Mouse (Mus musculus): ENCODE results near the gene Lrguk. TPM values are rescaled to one million over a fixed set of nuclear protein-coding genes. Genes with fewer than 3 reads are reported as not detected.

Lrguk gene
- polyA plus RNA-seq, 1 experiment from 2014 or later: 1.2 TPM

- ATAC-seq (ENCODE audit: low read depth): no peak
- no peak overlapping the region for H3K4me3 ChIP-seq
- peaks cover 45% of the 10 kb centered on the region for H3K4me1 ChIP-seq (replicated peaks)
- no peaks in the 10 kb centered on the region for H3K9me3 ChIP-seq
- H3K4me2 ChIP-seq: 0 out of 2 replicates have a peak overlapping the region, but pooled peaks have one; percentile 11
- no peaks in the 10 kb centered on the region for H3K27me3 ChIP-seq
- peak overlapping the region; percentile 76 for H3K27ac ChIP-seq (replicated peaks)
- WGBS: 51% methylated on average over 18 of the region's 18 CpGs
- no peak overlapping the region for H3K9ac ChIP-seq
- H3K36me3 ChIP-seq: peaks cover 18% of the 10 kb centered on the region
Measured at GRCm38 (mm10) chr6:34153069-34154052, 124.1 kb downstream of the Lrguk start.

DNA sequence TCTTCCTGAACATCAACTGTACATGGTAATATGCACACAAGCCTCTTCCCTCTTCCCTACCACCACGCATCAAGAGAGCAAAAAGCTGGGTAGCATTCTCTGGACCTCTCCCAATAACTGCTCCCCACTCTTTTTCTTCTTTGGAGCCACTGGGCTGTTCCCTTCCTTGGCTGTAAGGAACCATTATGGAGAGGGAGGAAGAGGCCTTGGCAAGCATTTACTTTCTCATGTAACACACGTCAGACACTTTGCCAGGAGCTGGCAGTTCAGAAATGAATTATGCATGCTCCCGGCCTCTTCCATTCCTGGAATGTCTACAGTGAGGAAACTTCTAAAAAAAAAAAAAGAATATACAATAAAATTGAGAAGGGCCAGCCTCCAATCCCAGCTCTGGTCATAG lies 125.0 kb downstream of the Lrguk start:
- peak; percentile 40; the same call in 1 of the 2 replicates for ATAC-seq (ENCODE audit: low read depth)
- peaks cover 45% of the 10 kb centered on the region for H3K4me1 ChIP-seq (replicated peaks)
- no peaks in the 10 kb centered on the region for H3K27me3 ChIP-seq
- H3K4me2 ChIP-seq: no peak overlapping the region
- WGBS: 48% methylated on average over 3 of the region's 3 CpGs
- H3K27ac ChIP-seq (replicated peaks): peak overlapping the region; percentile 76
- H3K36me3 ChIP-seq: peaks cover 26% of the 10 kb centered on the region
- no peaks in the 10 kb centered on the region for H3K9me3 ChIP-seq
- H3K9ac ChIP-seq: no peak overlapping the region
- no peak overlapping the region for H3K4me3 ChIP-seq

GRCm38 (mm10) chr6:34155137-34155804 lies 126.0 kb downstream of the Lrguk start:
- Histone ChIP-seq H3K9ac (no peak overlapping the region), H3K4me1 (replicated peaks) (peaks cover 45% of the 10 kb centered on the region), H3K27ac (replicated peaks) (peak overlapping the region; percentile 76; the same call in 1 of the 2 replicates), H3K4me3 (no peak overlapping the region), H3K36me3 (peaks cover 37% of the 10 kb centered on the region), H3K27me3 (no peaks in the 10 kb centered on the region), H3K4me2 (no peak overlapping the region), H3K9me3 (no peaks in the 10 kb centered on the region)
- WGBS: 95% methylated on average over 15 of the region's 15 CpGs
- ATAC-seq (ENCODE audit: low read depth): no peak

DNA sequence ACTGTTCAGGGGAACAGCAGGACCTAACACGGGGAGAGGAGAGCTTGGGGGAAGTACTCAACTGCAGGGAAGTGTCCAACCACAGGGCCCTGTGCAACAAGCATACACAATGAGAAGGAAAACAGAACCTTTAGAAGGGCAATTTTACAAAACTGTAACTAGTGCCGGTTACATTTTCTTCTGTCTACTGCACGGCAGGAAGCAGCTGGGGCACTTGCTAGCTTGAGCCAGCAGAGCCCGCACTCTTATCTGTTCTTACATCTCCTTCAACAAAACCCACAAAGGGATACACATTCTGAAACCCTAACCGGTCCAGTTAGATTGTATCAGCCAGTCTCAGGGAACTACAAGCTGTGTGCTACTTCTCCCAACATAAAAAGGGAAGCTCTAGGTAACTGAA lies 126.8 kb downstream of the Lrguk start:
- no peaks in the 10 kb centered on the region for H3K27me3 ChIP-seq
- ATAC-seq (ENCODE audit: low read depth): no peak
- H3K36me3 ChIP-seq: peaks cover 45% of the 10 kb centered on the region
- peaks cover 45% of the 10 kb centered on the region for H3K4me1 ChIP-seq (replicated peaks)
- H3K9ac ChIP-seq: no peak overlapping the region
- 69% methylated on average over 5 of the region's 5 CpGs for WGBS
- no peak overlapping the region for H3K4me2 ChIP-seq
- no peak overlapping the region for H3K4me3 ChIP-seq
- no peak overlapping the region for H3K27ac ChIP-seq (replicated peaks)
- no peaks in the 10 kb centered on the region for H3K9me3 ChIP-seq

DNA sequence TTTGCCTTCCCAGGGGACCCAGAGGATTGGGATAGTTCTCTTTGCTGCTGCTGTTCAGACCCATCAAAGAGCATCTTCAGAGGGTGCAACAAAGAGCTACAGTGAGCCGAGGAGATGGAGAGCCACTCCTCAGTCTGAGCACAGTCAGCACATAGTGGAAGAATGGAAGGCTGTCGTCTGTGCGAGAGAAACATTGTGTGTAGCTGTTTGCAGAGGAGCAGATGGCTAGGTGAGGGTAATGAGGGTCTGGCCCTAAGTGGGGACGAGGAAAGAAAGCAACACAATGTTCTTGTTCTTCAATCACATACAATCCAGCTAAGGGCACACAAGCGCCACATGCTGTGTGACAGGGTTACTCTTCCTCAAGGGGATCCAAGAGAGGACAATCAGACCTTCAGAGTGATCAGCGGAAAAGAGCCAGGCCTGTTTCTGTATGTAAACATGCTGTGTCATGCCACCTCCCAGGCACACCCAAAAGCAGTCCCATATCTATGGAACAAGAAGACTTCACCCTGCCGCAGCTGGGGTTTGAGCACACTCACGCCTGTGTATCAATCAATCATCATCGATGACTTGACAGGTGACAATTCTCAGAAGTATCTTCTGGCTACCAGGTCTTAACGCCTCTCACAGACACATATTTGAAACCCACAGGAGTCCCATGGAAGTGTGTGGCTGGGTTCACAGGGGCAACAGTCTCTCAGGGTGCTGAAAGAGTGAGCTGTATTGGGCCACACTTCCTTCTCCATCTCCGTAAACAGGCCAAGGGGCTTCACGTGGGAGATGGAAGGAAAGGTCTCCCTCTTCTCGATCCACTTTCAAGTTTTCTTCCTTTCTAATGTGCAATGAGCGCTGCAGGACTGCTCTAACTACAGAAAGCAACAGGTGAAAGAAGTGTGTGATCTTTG lies 127.8 kb downstream of the Lrguk start:
- WGBS: 75% methylated on average over 14 of the region's 14 CpGs
- Histone ChIP-seq H3K9ac (no peak overlapping the region), H3K4me1 (replicated peaks) (peaks cover 45% of the 10 kb centered on the region), H3K36me3 (peaks cover 55% of the 10 kb centered on the region), H3K9me3 (no peaks in the 10 kb centered on the region), H3K27me3 (no peaks in the 10 kb centered on the region), H3K4me2 (no peak overlapping the region), H3K27ac (replicated peaks) (no peak overlapping the region), H3K4me3 (no peak overlapping the region)
- no peak for ATAC-seq (ENCODE audit: low read depth)

DNA sequence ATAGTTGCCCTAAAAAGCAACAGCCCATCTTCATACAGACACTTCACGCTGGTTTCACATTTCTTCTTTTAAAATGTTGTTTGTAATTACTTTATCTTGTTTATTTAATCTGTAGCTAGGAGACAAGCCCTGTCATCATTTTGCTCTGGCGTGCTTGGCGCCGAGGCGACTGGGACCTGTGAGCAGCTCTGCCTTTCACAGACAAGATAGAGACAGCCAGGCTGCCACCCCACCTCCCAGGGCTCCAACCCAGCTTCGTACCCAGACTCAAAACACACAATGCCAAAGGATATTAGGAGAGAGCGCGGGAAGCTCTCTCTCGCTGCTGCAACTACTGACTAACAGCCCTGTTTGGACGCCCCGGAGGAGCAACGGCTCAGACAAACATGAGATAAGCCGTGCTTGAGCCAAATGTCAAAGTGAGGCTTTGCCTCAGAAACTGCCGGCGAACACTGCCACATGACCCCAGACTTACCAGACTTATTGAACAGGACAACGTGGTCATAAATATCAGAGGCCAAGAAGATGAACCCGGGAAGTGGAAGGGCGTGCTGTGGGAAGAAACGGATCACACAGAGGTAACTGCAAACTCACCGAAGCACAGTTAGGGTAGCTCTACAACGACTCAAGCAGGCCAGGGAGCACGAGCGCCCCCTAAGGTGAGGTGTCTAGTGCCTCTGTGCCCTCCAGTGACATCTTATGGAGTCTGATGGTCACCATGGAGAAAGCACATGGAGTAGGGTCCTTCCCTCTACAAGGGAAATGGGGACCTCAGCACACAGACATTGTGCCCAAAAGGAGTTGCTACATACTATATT lies 131.0 kb downstream of the Lrguk start:
- Histone ChIP-seq H3K27ac (replicated peaks) (no peak overlapping the region), H3K9ac (no peak overlapping the region), H3K9me3 (no peaks in the 10 kb centered on the region), H3K4me2 (no peak overlapping the region), H3K36me3 (peaks cover 80% of the 10 kb centered on the region), H3K27me3 (no peaks in the 10 kb centered on the region), H3K4me3 (no peak overlapping the region), H3K4me1 (replicated peaks) (peaks cover 17% of the 10 kb centered on the region)
- WGBS: 92% methylated on average over 23 of the region's 23 CpGs
- no peak for ATAC-seq (ENCODE audit: low read depth)

- Histone ChIP-seq H3K9ac (no peak overlapping the region), H3K36me3 (peaks cover 87% of the 10 kb centered on the region)
Measured at GRCm38 (mm10) chr6:34160816-34161310, 131.6 kb downstream of the Lrguk start.

GRCm38 (mm10) chr6:34161511-34161910 lies 132.3 kb downstream of the Lrguk start:
- WGBS: 94% methylated on average over 7 of the region's 7 CpGs
- ATAC-seq (ENCODE audit: low read depth): no peak
- Histone ChIP-seq H3K4me2 (no peak overlapping the region), H3K4me3 (no peak overlapping the region), H3K27ac (replicated peaks) (no peak overlapping the region), H3K36me3 (peaks cover 93% of the 10 kb centered on the region), H3K27me3 (no peaks in the 10 kb centered on the region), H3K9me3 (no peaks in the 10 kb centered on the region), H3K9ac (no peak overlapping the region), H3K4me1 (replicated peaks) (peaks cover 9% of the 10 kb centered on the region; the same call in 1 of the 2 replicates)

More at GRCm38 (mm10) chr6:34160816-34161310, 131.6 kb downstream of the Lrguk start:
- Histone ChIP-seq H3K27me3 (no peaks in the 10 kb centered on the region), H3K4me3 (no peak overlapping the region), H3K9me3 (no peaks in the 10 kb centered on the region), H3K4me2 (no peak overlapping the region), H3K27ac (replicated peaks) (no peak overlapping the region), H3K4me1 (replicated peaks) (peaks cover 14% of the 10 kb centered on the region)
- WGBS: 94% methylated on average over 7 of the region's 7 CpGs
- ATAC-seq (ENCODE audit: low read depth): no peak

GRCm38 (mm10) chr6:34162607-34163006 lies 133.4 kb downstream of the Lrguk start:
- Histone ChIP-seq H3K4me2 (no peak overlapping the region), H3K9me3 (no peaks in the 10 kb centered on the region), H3K9ac (no peak overlapping the region), H3K4me3 (no peak overlapping the region), H3K36me3 (peaks cover 93% of the 10 kb centered on the region), H3K4me1 (replicated peaks) (no peaks in the 10 kb centered on the region), H3K27me3 (no peaks in the 10 kb centered on the region), H3K27ac (replicated peaks) (no peak overlapping the region)
- WGBS: 73% methylated on average over 2 of the region's 2 CpGs
- no peak for ATAC-seq (ENCODE audit: low read depth)

DNA sequence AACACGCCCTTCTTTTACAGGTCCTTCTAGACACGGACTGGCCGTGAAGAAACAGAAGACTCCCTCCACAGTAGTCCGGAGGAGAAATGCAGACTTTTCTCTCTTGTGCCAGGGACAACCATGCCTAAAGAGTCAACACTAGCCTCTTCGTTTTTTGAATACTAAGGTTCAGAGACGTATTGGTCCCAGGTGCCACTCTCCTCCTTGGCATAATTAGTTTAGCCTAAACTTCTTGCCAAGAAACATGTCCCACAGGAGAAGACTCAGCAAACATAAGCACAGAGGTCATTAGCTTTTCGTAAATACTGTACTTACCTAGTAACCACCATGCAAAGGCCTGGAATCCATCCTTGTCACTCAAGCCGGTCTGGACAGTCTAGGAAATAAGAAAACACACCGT lies 133.8 kb downstream of the Lrguk start:
- Histone ChIP-seq H3K27ac (replicated peaks) (no peak overlapping the region), H3K36me3 (peaks cover 89% of the 10 kb centered on the region), H3K4me3 (no peak overlapping the region), H3K4me1 (replicated peaks) (no peaks in the 10 kb centered on the region), H3K9ac (no peak overlapping the region), H3K9me3 (no peaks in the 10 kb centered on the region), H3K27me3 (no peaks in the 10 kb centered on the region), H3K4me2 (no peak overlapping the region)
- 86% methylated on average over 9 of the region's 9 CpGs for WGBS
- ATAC-seq (ENCODE audit: low read depth): no peak

GRCm38 (mm10) chr6:34168834-34169233 lies 139.6 kb downstream of the Lrguk start:
- Histone ChIP-seq H3K27me3 (no peaks in the 10 kb centered on the region), H3K27ac (replicated peaks) (no peak overlapping the region), H3K4me3 (no peak overlapping the region), H3K36me3 (peaks cover 55% of the 10 kb centered on the region), H3K4me1 (replicated peaks) (peaks cover 7% of the 10 kb centered on the region; the same call in 1 of the 2 replicates), H3K4me2 (no peak overlapping the region), H3K9ac (no peak overlapping the region), H3K9me3 (no peaks in the 10 kb centered on the region)
- no peak for ATAC-seq (ENCODE audit: low read depth)
- 88% methylated on average over 3 of the region's 3 CpGs for WGBS

All from neural tube, embryonic 13.5 days (tissue).